Mouse (Mus musculus): ENCODE measurements around the gene Prss23.
A peak's percentile ranks its signal among the peaks of the same experiment; 100 is the strongest.

The Prss23 gene

GRCm38 (mm10) chr7:89526731-89527429 is at the start of gene Prss23:
TSS of gene Prss23 (minus strand) at chr7:89527187.
- peak in 1 of 2 experiments; percentile 53 for DNase-seq (ENCODE audit: inconsistent age in 2 of 2, low spot score in 1 of 2)

GRCm38 (mm10) chr7:89576127-89576526 is 49.1 kb upstream of the Prss23 start:
- DNase-seq (ENCODE audit: inconsistent age in 2 of 2, low spot score in 1 of 2) = no peak

- no peak for DNase-seq (ENCODE audit: inconsistent age in 2 of 2, low spot score in 1 of 2)
These were observed 37.6 kb upstream of the Prss23 start for GRCm38 (mm10) chr7:89564569-89564968.

GRCm38 (mm10) chr7:89563501-89563900 is 36.5 kb upstream of the Prss23 start:
- DNase-seq (ENCODE audit: inconsistent age in 2 of 2, low spot score in 1 of 2) = peak; percentile 75 to 90

- DNase-seq (ENCODE audit: inconsistent age in 2 of 2, low spot score in 1 of 2) = no peak
These were observed 35.2 kb upstream of the Prss23 start for GRCm38 (mm10) chr7:89562140-89562539.

- DNase-seq (ENCODE audit: inconsistent age in 2 of 2, low spot score in 1 of 2) = peak; percentile 73 to 82
These were observed 34.0 kb upstream of the Prss23 start for GRCm38 (mm10) chr7:89560939-89561338.

- DNase-seq (ENCODE audit: inconsistent age in 2 of 2, low spot score in 1 of 2) = peak; percentile 18 to 76
These were observed 32.6 kb upstream of the Prss23 start for GRCm38 (mm10) chr7:89559633-89560032.

GRCm38 (mm10) chr7:89559105-89559504 is 32.1 kb upstream of the Prss23 start:
- no peak for DNase-seq (ENCODE audit: inconsistent age in 2 of 2, low spot score in 1 of 2)

- DNase-seq (ENCODE audit: inconsistent age in 2 of 2, low spot score in 1 of 2) = peak in 1 of 2 experiments; percentile 13
These were observed 31.6 kb upstream of the Prss23 start for GRCm38 (mm10) chr7:89558446-89559039.

- DNase-seq (ENCODE audit: inconsistent age in 2 of 2, low spot score in 1 of 2) = no peak
These were observed 30.1 kb upstream of the Prss23 start for GRCm38 (mm10) chr7:89557056-89557455.

- DNase-seq (ENCODE audit: inconsistent age in 2 of 2, low spot score in 1 of 2) = no peak
These were observed 29.7 kb upstream of the Prss23 start for GRCm38 (mm10) chr7:89556652-89557051.

- DNase-seq (ENCODE audit: inconsistent age in 2 of 2, low spot score in 1 of 2) = no peak
These were observed 28.2 kb upstream of the Prss23 start for GRCm38 (mm10) chr7:89555170-89555569.

GRCm38 (mm10) chr7:89554068-89554467 is 27.1 kb upstream of the Prss23 start:
- DNase-seq (ENCODE audit: inconsistent age in 2 of 2, low spot score in 1 of 2) = no peak

- no peak for DNase-seq (ENCODE audit: inconsistent age in 2 of 2, low spot score in 1 of 2)
These were observed 14.0 kb upstream of the Prss23 start for GRCm38 (mm10) chr7:89540976-89541375.

GRCm38 (mm10) chr7:89539391-89539790 is 12.4 kb upstream of the Prss23 start:
- DNase-seq (ENCODE audit: inconsistent age in 2 of 2, low spot score in 1 of 2) = no peak

GRCm38 (mm10) chr7:89527430-89527856 is 456 bp upstream of the Prss23 start:
- DNase-seq (ENCODE audit: inconsistent age in 2 of 2, low spot score in 1 of 2) = no peak

GRCm38 (mm10) chr7:89523816-89524215 is 3.2 kb downstream of the Prss23 start:
- no peak for DNase-seq (ENCODE audit: inconsistent age in 2 of 2, low spot score in 1 of 2)

- no peak for DNase-seq (ENCODE audit: inconsistent age in 2 of 2, low spot score in 1 of 2)
These were observed 4.8 kb downstream of the Prss23 start for GRCm38 (mm10) chr7:89522170-89522569.

GRCm38 (mm10) chr7:89517460-89518390 is 9.3 kb downstream of the Prss23 start:
- peak; percentile 53 to 84 for DNase-seq (ENCODE audit: inconsistent age in 2 of 2, low spot score in 1 of 2)

GRCm38 (mm10) chr7:89516551-89517459 is 10.2 kb downstream of the Prss23 start:
- DNase-seq (ENCODE audit: inconsistent age in 2 of 2, low spot score in 1 of 2) = peak in 1 of 2 experiments; percentile 69
